Mouse (Mus musculus) embryonic facial prominence, embryonic 14.5 days (tissue): Measurements from ENCODE around the gene Prss42. TPM values are rescaled to one million over a fixed set of nuclear protein-coding genes. Genes with fewer than 3 reads are reported as not detected.
"Not testable (repeated sequence)": the region's sequence is repeated elsewhere in the genome, so short reads cannot be mapped to it uniquely, and the experiment has no call there.

Source experiments
- ATAC-seq: fragments of 200-750 bp; cut with Nextera tagmentation; 2 replicates; pipeline ENCODE4 v1.8.0; 2017; ENCODE audit warnings: low read depth, moderate number of reproducible peaks, moderate TSS enrichment
- DNase-seq: peaks from one replicate; pipeline ENCODE4 v3.0.0-alpha.2; 2015; ENCODE audit warnings: low spot score
- H3K27ac ChIP-seq: fragments of 300-500 bp; sonication (generic); replicated peaks from 2 replicates; pipeline ENCODE4 v1.5.1; 2014; ENCODE audit warnings: low read depth, mild to moderate bottlenecking, low read length, moderate library complexity
- H3K27me3 ChIP-seq: fragments of 300-500 bp; sonication (generic); replicated peaks from 2 replicates; pipeline ENCODE4 v1.6.1; 2014; ENCODE audit warnings: low read length; ENCODE audit not compliant: control insufficient read depth, insufficient read depth
- H3K36me3 ChIP-seq: fragments of 300-500 bp; sonication (generic); 2 replicates; pipeline ENCODE4 v1.6.1; 2014; ENCODE audit warnings: low read length, mixed read lengths; ENCODE audit not compliant: control insufficient read depth, insufficient read depth
- H3K4me1 ChIP-seq: fragments of 300-500 bp; sonication (generic); 2 replicates; pipeline ENCODE4 v1.6.1; 2014; ENCODE audit warnings: antibody characterized with exemption, low read length; ENCODE audit not compliant: control insufficient read depth, insufficient read depth
- H3K4me2 ChIP-seq: fragments of 300-500 bp; sonication (generic); 2 replicates; pipeline ENCODE4 v1.6.1; 2014; ENCODE audit warnings: low read depth, mild to moderate bottlenecking, low read length, moderate library complexity, mixed read lengths
- H3K4me3 ChIP-seq: fragments of 300-500 bp; sonication (generic); 2 replicates; pipeline ENCODE4 v1.5.1; 2014; ENCODE audit warnings: low read depth, mild to moderate bottlenecking, low read length
- H3K9ac ChIP-seq: fragments of 300-500 bp; sonication (generic); 2 replicates; pipeline ENCODE4 v1.6.1; 2014; ENCODE audit warnings: low read depth, mild to moderate bottlenecking, low read length, moderate library complexity, mixed read lengths
- H3K9me3 ChIP-seq: fragments of 300-500 bp; sonication (generic); 2 replicates; pipeline ENCODE4 v1.6.1; 2016; ENCODE audit warnings: low read length; ENCODE audit not compliant: control insufficient read depth
- WGBS: fragments of 180-500 bp; shearing (Covaris S2); extraction: QIAGEN DNeasy Blood & Tissue Kit; methylation state at CpG from one replicate; pipeline ENCODE4 v1.1.7; 2014; 5-methylcytosine and 5-hydroxymethylcytosine counted together
- polyA plus RNA-seq: library from polyadenylated mRNA; unstranded; fragments of >200 nt; fragmentation: Nextera tagmentation; extraction: Ambion mirVana; gene quantifications from 2 replicates; pipeline ENCODE4 v1.2.1, GENCODE M21; 2014

Gene Prss42
- polyA plus RNA-seq, 1 experiment from 2014 or later: not detected

DNA sequence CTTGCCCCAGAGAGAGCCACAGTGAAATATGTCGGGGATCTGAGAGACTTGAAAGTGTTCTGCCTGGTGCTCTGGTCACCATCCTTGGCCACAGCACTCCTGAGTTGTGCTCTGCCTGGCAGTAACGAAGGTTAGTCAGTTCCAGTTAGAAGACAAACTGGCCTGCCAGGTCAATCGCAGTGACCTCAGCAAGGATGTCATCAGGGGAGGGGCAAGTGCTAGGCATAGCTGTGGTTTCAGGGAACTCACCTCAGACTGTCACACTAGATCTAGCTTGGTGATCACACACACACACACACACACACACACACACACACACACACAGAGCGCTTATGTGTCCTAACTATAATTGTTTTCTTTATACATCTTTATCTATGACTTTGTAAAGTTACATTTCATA lies 5.3 kb downstream of the Prss42 start:
- Histone ChIP-seq H3K27ac (no peak overlapping the region), H3K9ac (no peak overlapping the region), H3K4me1 (no peaks in the 10 kb centered on the region), H3K36me3 (no peaks in the 10 kb centered on the region), H3K27me3 (no peaks in the 10 kb centered on the region), H3K4me3 (no peak overlapping the region), H3K4me2 (no peak overlapping the region), H3K9me3 (no peaks in the 10 kb centered on the region)
- no peak for ATAC-seq
- 69% methylated on average over 4 of the region's 4 CpGs for WGBS
- no peak for DNase-seq

DNA sequence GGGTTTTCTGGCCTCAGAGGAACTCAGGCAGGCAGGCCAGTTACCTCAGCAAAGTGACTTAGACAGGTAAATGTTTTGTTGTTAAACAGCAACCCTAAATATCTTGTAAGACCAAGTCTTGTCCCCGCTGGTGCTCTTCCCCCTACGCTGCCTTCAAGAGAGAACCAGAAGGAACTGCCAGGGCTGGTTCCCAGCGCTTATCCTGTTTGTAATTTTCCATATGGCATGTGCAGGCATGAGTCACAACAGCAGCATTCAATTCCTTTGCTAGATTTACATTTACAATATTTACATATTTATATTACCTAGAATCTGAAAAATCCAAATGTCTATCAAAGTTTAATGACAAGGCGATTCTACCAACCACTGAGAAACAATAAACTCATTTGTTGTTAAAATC lies 12.1 kb downstream of the Prss42 start:
- no peaks in the 10 kb centered on the region for H3K36me3 ChIP-seq
- H3K4me3 ChIP-seq: no peak overlapping the region
- 66% methylated on average over 4 of the region's 4 CpGs for WGBS
- no peak overlapping the region for H3K27ac ChIP-seq
- H3K27me3 ChIP-seq: no peaks in the 10 kb centered on the region
- ATAC-seq (no peak), DNase-seq (no peak)
- no peaks in the 10 kb centered on the region for H3K4me1 ChIP-seq
- H3K9me3 ChIP-seq: no peaks in the 10 kb centered on the region
- no peak overlapping the region for H3K4me2 ChIP-seq
- H3K9ac ChIP-seq: no peak overlapping the region

DNA sequence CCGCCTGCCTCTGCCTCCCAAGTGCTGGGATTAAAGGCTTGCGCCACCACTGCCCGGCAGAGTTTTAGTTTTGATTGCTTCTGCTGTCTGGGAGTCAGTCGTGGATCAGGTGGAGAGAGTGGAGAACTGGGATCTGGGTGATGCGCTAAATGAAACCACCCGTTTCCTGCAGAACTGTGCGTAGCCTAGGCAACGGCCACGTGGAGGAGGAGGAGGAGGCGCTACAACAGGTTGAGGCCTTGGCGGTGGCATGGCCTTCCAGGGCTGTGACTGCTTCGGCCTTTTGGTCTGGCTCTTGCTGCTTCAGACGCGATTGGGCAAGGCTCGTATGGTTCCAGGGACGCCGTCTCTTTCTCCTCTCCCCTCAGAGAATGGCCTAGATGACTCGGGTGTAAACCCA lies 15.8 kb downstream of the Prss42 start, which contains the start of gene Prss44:
Gene Prss44 (plus strand): TSS at position 206 of the 400 bp plus-strand sequence.
- no peak within 1 kb of the TSS for H3K27ac ChIP-seq
- no peaks in the 10 kb centered on the region for H3K9me3 ChIP-seq
- ATAC-seq (no peak), DNase-seq (no peak)
- WGBS: 59% methylated on average over 17 of the region's 18 CpGs
- no peak within 1 kb of the TSS for H3K4me3 ChIP-seq
- H3K36me3 ChIP-seq: no peaks in the 10 kb centered on the region
- no peak within 1 kb of the TSS for H3K9ac ChIP-seq
- H3K4me2 ChIP-seq: no peak within 1 kb of the TSS
- H3K4me1 ChIP-seq: no peaks in the 10 kb centered on the region
- H3K27me3 ChIP-seq: no peaks in the 10 kb centered on the region

DNA sequence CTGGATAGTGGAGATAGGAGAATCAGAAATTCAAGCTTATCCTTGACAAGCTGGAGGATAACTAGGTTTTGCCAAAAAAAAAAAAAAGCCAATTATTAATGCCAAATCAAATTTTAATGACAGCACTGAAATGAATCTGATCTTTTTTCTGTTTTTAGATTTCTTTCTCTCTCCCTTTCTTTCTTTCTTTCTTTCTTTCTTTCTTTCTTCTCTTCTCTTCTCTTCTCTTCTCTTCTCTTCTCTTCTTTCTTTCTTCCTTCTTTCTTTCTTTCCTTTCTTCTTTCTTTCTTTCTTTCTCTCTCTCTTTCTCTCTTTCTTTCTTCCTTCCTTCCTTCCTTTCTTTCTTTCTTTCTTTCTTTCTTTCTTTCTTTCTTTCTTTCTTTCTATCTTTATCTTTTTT lies 22.6 kb downstream of the Prss42 start:
- not testable (repeated sequence) for H3K9ac ChIP-seq, H3K36me3 ChIP-seq, H3K27me3 ChIP-seq, H3K4me2 ChIP-seq, H3K4me1 ChIP-seq, ATAC-seq, H3K9me3 ChIP-seq, DNase-seq, H3K27ac ChIP-seq, H3K4me3 ChIP-seq

DNA sequence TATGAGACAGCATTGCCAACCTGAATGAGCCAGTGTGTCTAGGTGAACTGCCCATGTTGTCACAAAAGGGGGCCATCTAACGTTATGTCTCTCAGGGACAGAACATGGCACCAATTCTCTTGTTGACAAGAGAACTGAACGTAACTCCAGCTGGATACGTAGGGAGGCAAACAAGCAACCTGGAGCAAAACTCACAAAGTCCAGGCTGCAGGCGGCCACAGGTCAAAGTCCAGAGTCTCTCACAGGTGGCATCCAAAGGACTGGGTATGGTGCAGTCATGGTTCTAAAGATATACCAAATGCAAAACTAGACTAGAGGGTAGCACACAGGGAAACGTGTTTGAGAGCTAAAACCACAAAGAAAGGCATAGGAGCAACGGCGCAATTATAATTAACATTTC lies 23.5 kb downstream of the Prss42 start:
- H3K27me3 ChIP-seq: no peaks in the 10 kb centered on the region
- H3K9me3 ChIP-seq: no peaks in the 10 kb centered on the region
- 72% methylated on average over 7 of the region's 7 CpGs for WGBS
- no peak overlapping the region for H3K27ac ChIP-seq
- H3K4me3 ChIP-seq: no peak overlapping the region
- ATAC-seq (no peak), DNase-seq (no peak)
- H3K4me1 ChIP-seq: no peaks in the 10 kb centered on the region
- no peak overlapping the region for H3K4me2 ChIP-seq
- no peak overlapping the region for H3K9ac ChIP-seq
- no peaks in the 10 kb centered on the region for H3K36me3 ChIP-seq

DNA sequence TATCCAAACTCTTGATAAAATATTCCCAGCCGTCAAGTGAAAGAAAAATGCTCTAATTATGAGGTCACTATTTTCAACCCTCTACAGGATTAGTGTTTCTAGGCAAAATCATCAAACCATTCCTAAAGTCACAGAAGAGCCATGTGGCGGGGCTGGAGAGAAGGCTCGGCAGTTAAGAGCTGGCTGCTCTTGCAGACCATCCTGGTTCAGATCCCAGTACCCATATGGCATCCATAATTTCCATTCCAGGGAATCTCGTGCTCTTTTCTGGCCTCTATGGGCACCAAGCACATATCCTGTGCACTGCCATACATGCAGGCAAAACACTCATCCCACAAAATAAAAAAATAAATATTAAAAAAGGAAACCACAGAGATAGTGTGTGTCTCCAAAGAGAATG lies 27.5 kb downstream of the Prss42 start:
- H3K27ac ChIP-seq: no peak overlapping the region
- H3K4me3 ChIP-seq: no peak overlapping the region
- no peaks in the 10 kb centered on the region for H3K27me3 ChIP-seq
- H3K36me3 ChIP-seq: no peaks in the 10 kb centered on the region
- no peak overlapping the region for H3K4me2 ChIP-seq
- no peaks in the 10 kb centered on the region for H3K4me1 ChIP-seq
- no peak for ATAC-seq
- 64% methylated on average over 4 of the region's 4 CpGs for WGBS
- H3K9me3 ChIP-seq: no peaks in the 10 kb centered on the region
- no peak overlapping the region for H3K9ac ChIP-seq
- no peak for DNase-seq

DNA sequence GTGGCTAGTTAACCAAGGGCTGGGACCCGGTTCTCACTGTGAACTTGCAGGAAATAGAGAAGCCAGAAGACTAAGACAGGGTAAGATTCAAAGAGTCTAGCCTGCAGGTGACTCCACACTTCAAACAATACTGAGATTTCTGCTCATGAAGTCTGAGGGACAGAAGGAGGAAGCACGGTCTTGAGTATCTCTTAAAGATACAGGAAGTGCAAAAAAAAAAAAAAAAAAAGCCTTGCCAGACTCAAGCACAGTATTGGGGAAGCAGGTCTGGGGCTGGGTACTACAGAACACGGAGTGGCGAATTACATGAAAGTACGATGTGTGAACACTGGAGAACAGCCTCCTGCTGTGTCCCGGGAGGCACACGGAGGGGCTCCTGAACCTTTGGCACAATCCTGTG lies 27.9 kb downstream of the Prss42 start:
- DNase-seq: no peak
- H3K27me3 ChIP-seq: no peaks in the 10 kb centered on the region
- no peak for ATAC-seq
- no peaks in the 10 kb centered on the region for H3K9me3 ChIP-seq
- WGBS: 71% methylated on average over 7 of the region's 7 CpGs
- no peak overlapping the region for H3K4me2 ChIP-seq
- H3K4me1 ChIP-seq: no peaks in the 10 kb centered on the region
- H3K27ac ChIP-seq: no peak overlapping the region
- H3K36me3 ChIP-seq: no peaks in the 10 kb centered on the region
- H3K9ac ChIP-seq: no peak overlapping the region
- no peak overlapping the region for H3K4me3 ChIP-seq

DNA sequence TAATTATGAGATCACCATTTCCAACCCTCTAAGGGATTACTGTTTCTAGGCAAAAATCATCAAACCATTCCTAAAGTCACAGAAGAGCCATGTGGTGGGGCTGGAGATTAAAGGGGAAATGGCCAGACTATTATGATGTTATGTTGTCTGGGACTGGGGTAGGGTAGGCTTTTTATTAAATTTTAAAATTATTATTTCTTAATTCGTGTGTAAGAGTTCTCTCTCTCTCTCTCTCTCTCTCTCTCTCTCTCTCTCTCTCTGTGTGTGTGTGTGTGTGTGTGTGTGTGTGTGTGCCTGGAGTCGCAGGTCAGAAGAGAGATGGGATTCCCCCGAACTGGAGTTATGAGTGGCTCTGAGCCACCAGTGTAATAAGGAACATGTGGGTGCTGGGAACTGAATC lies 28.4 kb downstream of the Prss42 start, which contains the start of gene Prss43:
Gene Prss43 (plus strand): TSS at position 301 of the 400 bp plus-strand sequence.
- Histone ChIP-seq H3K27ac (no peak within 1 kb of the TSS), H3K4me1 (no peaks in the 10 kb centered on the region), H3K27me3 (no peaks in the 10 kb centered on the region), H3K9me3 (no peaks in the 10 kb centered on the region), H3K9ac (no peak within 1 kb of the TSS), H3K4me3 (no peak within 1 kb of the TSS), H3K4me2 (no peak within 1 kb of the TSS), H3K36me3 (no peaks in the 10 kb centered on the region)
- 61% methylated on average over 3 of the region's 3 CpGs for WGBS
- ATAC-seq (no peak), DNase-seq (no peak)

DNA sequence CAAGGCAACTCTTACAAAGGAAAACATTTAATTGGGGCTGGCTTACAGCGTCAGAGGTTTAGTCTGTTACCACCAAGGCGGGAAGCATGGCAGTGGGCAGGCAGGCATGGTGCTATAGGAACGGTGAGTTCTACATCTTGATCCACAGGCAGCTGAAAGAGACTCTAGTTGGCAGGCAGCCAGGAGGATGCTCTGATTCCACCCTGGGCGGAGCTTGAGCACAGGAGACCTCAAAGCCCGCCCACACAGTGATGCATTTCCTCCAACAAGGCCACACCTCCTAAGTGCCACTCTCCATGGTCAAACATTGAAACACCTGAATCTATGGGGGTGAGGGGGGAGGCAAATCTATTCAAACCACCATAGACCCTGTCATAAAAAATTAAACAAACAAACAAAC lies 35.1 kb downstream of the Prss42 start:
- 72% methylated on average over 5 of the region's 5 CpGs for whole genome bisulfite sequencing
- Histone ChIP-seq H3K27me3 (no peaks in the 10 kb centered on the region), H3K4me2 (no peak overlapping the region), H3K27ac (no peak overlapping the region), H3K36me3 (no peaks in the 10 kb centered on the region), H3K9me3 (no peaks in the 10 kb centered on the region), H3K4me3 (no peak overlapping the region), H3K9ac (no peak overlapping the region), H3K4me1 (no peaks in the 10 kb centered on the region)
- DNase-seq: no peak
- ATAC-seq: no peak
